Mouse (Mus musculus) kidney, embryonic 15.5 days (tissue): ENCODE data around the gene BC048403. TPM values are rescaled to one million over a fixed set of nuclear protein-coding genes. Genes with fewer than 3 reads are reported as not detected.

ENCODE experiments used
- ATAC-seq: fragments of 200-750 bp; cut with Nextera tagmentation; replicated peaks from 2 replicates; pipeline ENCODE4 v1.8.0; 2017; ENCODE audit warnings: moderate TSS enrichment; ENCODE audit not compliant: low FRiP score
- H3K27ac ChIP-seq: fragments of 300-500 bp; sonication (generic); 2 replicates; pipeline ENCODE4 v1.5.1; 2015; ENCODE audit warnings: mild to moderate bottlenecking, inconsistent platforms
- H3K27me3 ChIP-seq: fragments of 300-500 bp; sonication (generic); 2 replicates; pipeline ENCODE4 v1.6.1; 2015; ENCODE audit warnings: inconsistent platforms
- H3K36me3 ChIP-seq: fragments of 300-500 bp; sonication (generic); 2 replicates; pipeline ENCODE4 v1.6.1; 2015; ENCODE audit warnings: inconsistent platforms
- H3K4me1 ChIP-seq: fragments of 300-500 bp; sonication (generic); 2 replicates; pipeline ENCODE4 v1.6.1; 2015; ENCODE audit warnings: inconsistent platforms
- H3K4me2 ChIP-seq: fragments of 300-500 bp; sonication (generic); 2 replicates; pipeline ENCODE4 v1.6.1; 2015; ENCODE audit warnings: moderate library complexity, mild to moderate bottlenecking, inconsistent platforms
- H3K4me3 ChIP-seq: fragments of 300-500 bp; sonication (generic); replicated peaks from 2 replicates; pipeline ENCODE4 v1.5.1; 2015; ENCODE audit warnings: mild to moderate bottlenecking, inconsistent platforms
- H3K9ac ChIP-seq: fragments of 300-500 bp; sonication (generic); 2 replicates; pipeline ENCODE4 v1.6.1; 2015; ENCODE audit warnings: mild to moderate bottlenecking, inconsistent platforms
- H3K9me3 ChIP-seq: fragments of 300-500 bp; sonication (generic); replicated peaks from 2 replicates; pipeline ENCODE4 v1.6.1; 2016; ENCODE audit warnings: inconsistent platforms
- WGBS: fragments of 180-500 bp; shearing (Covaris S2); methylation state at CpG from one replicate; pipeline ENCODE4 v1.1.7; 2015; ENCODE audit warnings: mixed read lengths; 5-methylcytosine and 5-hydroxymethylcytosine counted together
- polyA plus RNA-seq: library from polyadenylated mRNA; unstranded; fragments of >200 nt; fragmentation: Nextera tagmentation; extraction: Ambion mirVana; gene quantifications from 2 replicates; pipeline ENCODE4 v1.2.1, GENCODE M21; 2015

BC048403 gene
- polyA plus RNA-seq, 1 experiment from 2014 or later: 3.4 TPM

DNA sequence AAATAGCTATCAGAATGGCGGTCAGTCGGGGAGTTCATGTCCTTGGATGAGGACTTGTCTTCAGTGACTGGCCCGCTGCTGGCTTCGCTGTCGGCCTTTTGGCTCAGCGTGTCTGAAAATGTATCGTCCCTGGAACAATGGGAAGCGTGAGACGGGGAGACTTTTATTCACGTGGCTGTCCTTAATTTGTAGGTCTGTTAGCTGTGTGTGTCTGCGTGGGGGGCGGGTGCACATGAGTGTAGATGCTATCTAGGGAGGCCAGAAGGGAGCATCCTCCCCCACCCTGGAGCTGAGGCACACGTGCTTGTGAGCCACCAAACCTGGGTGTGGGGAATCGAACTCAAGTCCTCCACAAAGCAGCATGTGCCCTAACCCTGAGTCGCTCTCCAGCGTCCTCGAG lies 52.9 kb downstream of the BC048403 start:
- Histone ChIP-seq H3K27ac (no peak overlapping the region), H3K4me3 (no peak overlapping the region), H3K4me1 (0 out of 2 replicates have a peak, but pooled peaks cover 5% of the 10 kb centered on the region), H3K9me3 (no peaks in the 10 kb centered on the region), H3K9ac (no peak overlapping the region), H3K4me2 (no peak overlapping the region), H3K27me3 (no peaks in the 10 kb centered on the region), H3K36me3 (peaks cover 36% of the 10 kb centered on the region)
- ATAC-seq: no peak
- 91% methylated on average over 17 of the region's 17 CpGs for WGBS

GRCm38 (mm10) chr10:121794486-121794885 lies 54.7 kb downstream of the BC048403 start:
- no peak for ATAC-seq
- WGBS: 92% methylated on average over 12 of the region's 12 CpGs

DNA sequence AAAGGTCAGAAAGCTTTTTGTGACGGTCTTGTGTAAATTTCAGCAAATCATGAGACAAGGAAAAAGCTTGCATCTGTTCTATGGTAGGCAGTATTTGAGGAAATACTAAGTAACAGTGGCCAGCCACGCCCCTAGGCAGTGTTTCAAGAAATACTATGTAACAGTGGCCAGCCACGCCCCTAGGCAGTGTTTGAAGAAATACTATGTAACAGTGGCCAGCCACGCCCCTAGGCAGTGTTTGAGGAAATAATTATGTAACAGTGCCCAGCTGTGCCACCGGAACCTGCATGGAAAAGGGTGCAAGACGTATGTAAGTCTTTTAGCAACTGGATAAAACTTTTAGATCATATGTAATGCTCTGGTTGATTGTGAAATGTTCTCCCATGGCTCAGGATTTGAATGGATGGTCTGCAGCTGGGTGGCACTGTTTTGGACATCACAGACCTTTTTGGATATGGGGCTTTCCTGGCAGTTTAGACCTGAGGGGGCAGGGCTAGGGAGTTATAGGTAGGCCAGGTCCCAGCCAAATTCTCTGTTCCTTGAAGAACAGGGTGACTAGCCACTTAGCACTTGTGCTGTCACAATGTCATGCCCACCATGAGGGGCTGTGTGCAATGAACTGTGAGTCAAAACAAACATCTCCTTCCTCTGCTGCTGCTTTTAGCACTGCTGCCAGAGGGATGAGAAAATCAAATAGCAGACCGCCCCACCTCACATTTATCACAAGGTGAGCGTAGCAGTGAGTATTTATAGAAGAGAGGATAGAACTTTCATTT lies 56.5 kb downstream of the BC048403 start:
- 0 out of 2 replicates have a peak, but pooled peaks cover 5% of the 10 kb centered on the region for H3K4me1 ChIP-seq
- ATAC-seq: no peak
- WGBS: 72% methylated on average over 8 of the region's 8 CpGs
- H3K4me2 ChIP-seq: no peak overlapping the region
- H3K9ac ChIP-seq: no peak overlapping the region
- H3K36me3 ChIP-seq: peaks cover 38% of the 10 kb centered on the region
- H3K27me3 ChIP-seq: no peaks in the 10 kb centered on the region
- H3K27ac ChIP-seq: no peak overlapping the region
- no peaks in the 10 kb centered on the region for H3K9me3 ChIP-seq
- no peak overlapping the region for H3K4me3 ChIP-seq

More at GRCm38 (mm10) chr10:121794486-121794885, 54.7 kb downstream of the BC048403 start:
- no peak overlapping the region for H3K9ac ChIP-seq
- peaks cover 27% of the 10 kb centered on the region for H3K36me3 ChIP-seq
- H3K27ac ChIP-seq: no peak overlapping the region
- no peak overlapping the region for H3K4me2 ChIP-seq
- no peaks in the 10 kb centered on the region for H3K27me3 ChIP-seq
- H3K4me3 ChIP-seq: no peak overlapping the region
- no peaks in the 10 kb centered on the region for H3K9me3 ChIP-seq
- H3K4me1 ChIP-seq: 0 out of 2 replicates have a peak, but pooled peaks cover 5% of the 10 kb centered on the region

GRCm38 (mm10) chr10:121800041-121800440 lies 60.3 kb downstream of the BC048403 start:
- WGBS: 94% methylated on average over 13 of the region's 13 CpGs
- no peak for ATAC-seq
- Histone ChIP-seq H3K27me3 (no peaks in the 10 kb centered on the region), H3K9ac (no peak overlapping the region), H3K4me1 (0 out of 2 replicates have a peak, but pooled peaks cover 5% of the 10 kb centered on the region), H3K4me3 (no peak overlapping the region), H3K9me3 (no peaks in the 10 kb centered on the region), H3K27ac (no peak overlapping the region), H3K4me2 (no peak overlapping the region), H3K36me3 (peaks cover 45% of the 10 kb centered on the region)

Other genes starting within 250 kb of the BC048403 start
- 31.2 and 31.8 TPM in 2 replicates for gene Tbk1, start 153.2 kb upstream of the BC048403 start, polyA plus RNA-seq
- gene Xpot, start 113.6 kb upstream of the BC048403 start, polyA plus RNA-seq: 50.8 and 55.9 TPM in 2 replicates
- gene D930020B18Rik, start 98.3 kb upstream of the BC048403 start, polyA plus RNA-seq: 0.19 and 0.42 TPM in 2 replicates